Mouse (Mus musculus) heart, embryonic 10.5 days (tissue): Measurements from ENCODE around the gene Lysmd3. TPM values are rescaled to one million over a fixed set of nuclear protein-coding genes. Genes with fewer than 3 reads are reported as not detected.

Experiments used
- DNase-seq: peaks from one replicate; pipeline ENCODE4 v3.0.0-alpha.2; 2017; ENCODE audit warnings: low spot score
- H3K27ac ChIP-seq: fragments of 300-500 bp; sonication (generic); 2 replicates; pipeline ENCODE4 v1.5.1; 2016; ENCODE audit warnings: mild to moderate bottlenecking
- H3K27me3 ChIP-seq: fragments of 300-500 bp; sonication (generic); 2 replicates; pipeline ENCODE4 v1.6.1; 2016; ENCODE audit warnings: mild to moderate bottlenecking; ENCODE audit not compliant: poor library complexity, insufficient read depth, severe bottlenecking
- H3K36me3 ChIP-seq: fragments of 300-500 bp; sonication (generic); 2 replicates; pipeline ENCODE4 v1.6.1; 2016; ENCODE audit warnings: mild to moderate bottlenecking, moderate library complexity
- H3K4me1 ChIP-seq: fragments of 300-500 bp; sonication (generic); 2 replicates; pipeline ENCODE4 v1.6.1; 2016; ENCODE audit warnings: mild to moderate bottlenecking
- H3K4me3 ChIP-seq: fragments of 300-500 bp; sonication (generic); 2 replicates; pipeline ENCODE4 v1.5.1; 2016; ENCODE audit warnings: mild to moderate bottlenecking, moderate library complexity
- H3K9me3 ChIP-seq: fragments of 300-500 bp; sonication (generic); 2 replicates; pipeline ENCODE4 v1.6.1; 2016; ENCODE audit warnings: mild to moderate bottlenecking, moderate library complexity
- WGBS: fragments of 180-500 bp; shearing (Covaris S2); methylation state at CpG from one replicate; pipeline ENCODE4 v1.1.7; 2016; 5-methylcytosine and 5-hydroxymethylcytosine counted together
- polyA plus RNA-seq: library from polyadenylated mRNA; unstranded; fragments of >200 nt; fragmentation: Nextera tagmentation; extraction: Ambion mirVana; gene quantifications from 2 replicates; pipeline ENCODE4 v1.2.1, GENCODE M21; 2016

Gene Lysmd3
- polyA plus RNA-seq, 1 experiment from 2014 or later = 27.0 TPM

DNA sequence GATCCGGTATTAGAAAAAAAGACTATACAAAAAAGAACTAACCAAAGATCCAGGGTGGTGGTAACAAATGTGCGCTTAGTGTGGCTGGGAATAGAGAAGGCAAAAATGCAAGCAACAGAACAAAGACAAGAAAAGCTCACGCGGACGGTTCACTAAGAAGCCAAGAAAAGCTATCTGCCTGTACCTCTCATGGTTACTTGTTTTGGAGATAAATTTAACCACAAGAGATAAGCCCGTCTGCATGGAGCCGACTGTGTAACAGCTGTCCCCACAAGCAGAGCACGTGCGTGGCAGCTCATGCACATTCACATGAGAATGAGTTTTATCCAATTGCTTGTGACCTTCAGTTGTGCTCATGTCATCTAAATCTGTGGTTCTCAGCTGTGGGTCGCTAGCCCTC, 33.0 kb downstream of the Lysmd3 start:
- 34% methylated on average over 10 of the region's 10 CpGs for WGBS
- peaks cover 19% of the 10 kb centered on the region for H3K36me3 ChIP-seq
- peak overlapping the region; percentile 72 for H3K27ac ChIP-seq
- H3K9me3 ChIP-seq = no peaks in the 10 kb centered on the region
- peaks cover 17% of the 10 kb centered on the region for H3K4me1 ChIP-seq
- H3K4me3 ChIP-seq = no peak overlapping the region; the same call in 1 of the 2 replicates
- peak; percentile 77 for DNase-seq
- no peaks in the 10 kb centered on the region for H3K27me3 ChIP-seq

DNA sequence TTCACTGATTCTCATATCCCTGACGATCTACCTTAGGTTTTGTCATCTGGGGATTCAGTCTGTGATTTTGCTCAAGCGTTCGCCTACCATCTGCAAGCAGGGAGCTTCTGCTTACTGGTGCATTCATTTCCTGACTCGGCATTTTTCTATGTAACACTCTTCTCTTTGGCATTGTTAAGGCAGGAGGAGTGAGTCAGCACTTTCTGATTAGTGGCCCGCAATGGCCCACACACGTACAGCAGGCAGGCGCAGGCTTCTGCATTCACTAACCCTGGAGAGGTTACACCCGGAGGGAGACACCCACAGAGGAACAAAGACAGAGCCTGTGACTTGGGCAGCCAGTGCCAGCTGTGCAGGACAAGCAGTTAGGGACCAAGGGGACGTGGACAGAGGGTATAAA, 34.1 kb downstream of the Lysmd3 start:
- WGBS = 52% methylated on average over 9 of the region's 9 CpGs
- Histone ChIP-seq H3K27me3 (no peaks in the 10 kb centered on the region), H3K4me3 (no peak overlapping the region), H3K4me1 (peaks cover 17% of the 10 kb centered on the region), H3K36me3 (peaks cover 15% of the 10 kb centered on the region), H3K9me3 (no peaks in the 10 kb centered on the region), H3K27ac (peak overlapping the region; percentile 60)
- DNase-seq = peak; percentile 81

DNA sequence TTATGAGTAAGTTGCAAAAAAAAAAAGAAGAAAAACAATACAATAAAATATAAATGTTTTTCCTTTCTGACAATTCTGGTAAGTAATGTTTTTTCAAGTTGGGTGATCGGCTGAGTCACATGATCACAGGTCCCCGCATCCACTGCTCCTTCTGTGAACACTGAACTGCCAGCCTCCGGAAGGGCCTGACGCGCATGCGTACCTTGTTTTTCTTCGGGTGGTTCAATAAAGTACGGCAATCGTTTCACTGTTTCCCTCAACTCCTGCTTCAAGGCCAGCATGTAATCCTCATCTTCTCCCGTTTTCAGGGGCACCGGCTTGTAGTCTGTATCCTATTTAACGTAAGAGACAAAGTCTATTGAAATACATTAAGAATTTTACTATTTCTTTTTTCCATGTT, 37.0 kb downstream of the Lysmd3 start:
- Histone ChIP-seq H3K27ac (no peak overlapping the region), H3K27me3 (no peaks in the 10 kb centered on the region), H3K4me3 (no peak overlapping the region), H3K36me3 (peaks cover 30% of the 10 kb centered on the region), H3K9me3 (no peaks in the 10 kb centered on the region), H3K4me1 (peaks cover 17% of the 10 kb centered on the region)
- no peak for DNase-seq
- 92% methylated on average over 12 of the region's 12 CpGs for WGBS

DNA sequence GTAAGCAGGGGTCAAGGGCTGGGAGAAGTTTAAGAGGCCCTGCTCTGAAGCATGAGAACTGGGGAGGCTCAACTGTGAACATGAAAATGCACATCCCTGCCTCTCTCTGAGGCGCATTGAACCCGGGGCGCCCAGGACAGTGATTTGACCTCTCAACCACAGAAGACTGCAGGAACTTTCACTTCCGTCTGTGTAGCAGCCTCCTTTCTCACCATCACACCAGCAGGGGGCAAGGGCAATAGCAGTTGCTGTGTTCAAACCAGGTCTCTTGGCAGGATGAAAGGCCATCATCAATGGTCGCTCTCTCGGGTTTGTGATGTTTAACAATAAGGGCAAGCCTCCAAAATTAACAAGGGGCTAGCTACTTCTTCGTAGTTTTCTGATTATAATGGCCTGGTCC, 45.7 kb downstream of the Lysmd3 start:
- WGBS = 79% methylated on average over 7 of the region's 7 CpGs
- DNase-seq = no peak
- Histone ChIP-seq H3K4me3 (no peak overlapping the region), H3K27me3 (no peaks in the 10 kb centered on the region), H3K9me3 (no peaks in the 10 kb centered on the region), H3K4me1 (peaks cover 4% of the 10 kb centered on the region), H3K36me3 (peaks cover 14% of the 10 kb centered on the region; the same call in 1 of the 2 replicates), H3K27ac (no peak overlapping the region)

DNA sequence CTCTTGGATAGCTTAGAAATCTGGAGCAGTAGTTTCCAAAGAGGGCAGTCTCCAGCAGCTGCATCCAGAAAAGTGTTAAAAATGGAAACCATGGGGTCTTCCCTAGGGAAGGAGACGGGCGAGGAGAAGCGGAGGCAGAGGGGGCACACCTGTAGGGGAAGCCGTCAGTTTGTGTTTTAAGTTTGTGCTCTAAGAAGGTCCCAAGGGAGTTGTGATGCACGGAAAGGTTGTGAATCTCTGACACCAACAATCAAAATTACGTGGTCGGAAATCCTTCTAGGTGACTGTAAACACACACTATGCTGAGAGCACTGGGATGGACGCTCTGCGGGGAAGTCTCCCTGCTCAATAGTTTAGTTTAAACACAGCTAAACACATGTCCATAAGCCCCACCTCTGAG, 46.2 kb downstream of the Lysmd3 start:
- 88% methylated on average over 9 of the region's 9 CpGs for WGBS
- Histone ChIP-seq H3K4me3 (no peak overlapping the region), H3K9me3 (no peaks in the 10 kb centered on the region), H3K36me3 (0 out of 2 replicates have a peak, but pooled peaks cover 10% of the 10 kb centered on the region), H3K4me1 (peaks cover 7% of the 10 kb centered on the region), H3K27me3 (no peaks in the 10 kb centered on the region), H3K27ac (no peak overlapping the region)
- no peak for DNase-seq

DNA sequence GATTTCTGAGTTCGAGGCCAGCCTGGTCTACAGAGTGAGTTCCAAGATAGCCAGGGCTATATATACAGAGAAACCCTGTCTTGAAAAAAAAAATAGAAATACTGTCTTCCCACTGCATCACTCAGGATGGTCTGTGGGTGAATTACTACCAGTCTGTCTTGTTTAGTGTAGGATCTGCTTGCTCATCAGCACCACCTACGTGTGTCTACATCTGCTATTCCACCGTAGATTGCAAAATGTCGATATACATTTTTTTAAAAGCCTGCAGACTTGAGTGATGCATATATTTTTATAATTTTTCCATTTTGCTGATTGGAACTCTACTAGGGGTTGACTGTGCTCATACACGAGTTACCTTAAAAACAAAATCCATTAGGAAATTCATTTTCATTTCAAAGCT, 48.8 kb downstream of the Lysmd3 start:
- no peak for DNase-seq
- H3K9me3 ChIP-seq = no peaks in the 10 kb centered on the region
- 90% methylated on average over 5 of the region's 5 CpGs for WGBS
- no peak overlapping the region for H3K27ac ChIP-seq
- no peaks in the 10 kb centered on the region for H3K27me3 ChIP-seq
- no peak overlapping the region for H3K4me3 ChIP-seq
- H3K4me1 ChIP-seq = peaks cover 17% of the 10 kb centered on the region; the same call in 1 of the 2 replicates
- 0 out of 2 replicates have a peak, but pooled peaks cover 6% of the 10 kb centered on the region for H3K36me3 ChIP-seq

DNA sequence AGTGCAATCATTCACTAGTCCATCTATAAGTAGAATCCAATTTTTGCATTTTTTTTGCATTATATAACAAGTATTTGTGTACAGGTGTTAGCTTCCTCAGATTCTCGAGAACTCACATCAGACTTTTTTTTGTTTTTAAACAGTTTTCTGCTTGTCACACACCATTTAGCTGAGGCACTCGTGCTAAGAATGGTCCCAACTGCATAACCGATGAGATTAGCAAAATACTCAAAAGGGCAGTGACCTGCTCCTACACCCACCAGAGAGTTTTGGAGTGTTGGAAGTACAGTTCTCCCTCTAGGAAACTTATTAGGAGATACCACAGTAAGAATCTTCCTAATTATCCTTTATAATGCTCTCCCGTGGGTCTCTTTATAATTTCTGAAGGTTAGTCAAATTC, 52.3 kb downstream of the Lysmd3 start:
- peak overlapping the region; percentile 90 for H3K27ac ChIP-seq
- WGBS = 30% methylated on average over 4 of the region's 4 CpGs
- H3K36me3 ChIP-seq = no peaks in the 10 kb centered on the region
- peaks cover 30% of the 10 kb centered on the region; the same call in 1 of the 2 replicates for H3K4me1 ChIP-seq
- H3K4me3 ChIP-seq = peak overlapping the region; percentile 84
- H3K27me3 ChIP-seq = no peaks in the 10 kb centered on the region
- no peak for DNase-seq
- H3K9me3 ChIP-seq = no peaks in the 10 kb centered on the region

DNA sequence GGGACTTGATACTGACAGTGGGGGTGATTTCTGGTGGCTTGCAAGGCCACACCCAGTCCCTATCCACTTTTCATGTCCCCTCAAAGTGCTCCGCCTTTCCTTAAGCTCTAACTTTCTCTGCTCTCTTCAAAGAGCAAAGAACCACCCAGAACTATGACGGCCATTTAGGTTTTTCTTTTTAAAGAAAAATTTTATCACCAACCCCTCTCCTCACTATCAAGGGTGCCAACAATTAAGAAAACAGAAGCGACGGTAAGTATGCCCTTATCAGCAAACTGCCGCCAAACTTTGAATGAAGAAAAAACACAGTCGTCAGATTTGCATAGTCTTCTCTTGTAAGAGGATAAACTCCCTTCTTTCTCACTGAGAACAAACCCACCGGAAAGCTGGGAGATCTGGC, 52.8 kb downstream of the Lysmd3 start:
- Histone ChIP-seq H3K27me3 (no peaks in the 10 kb centered on the region), H3K4me3 (peak overlapping the region; percentile 84), H3K4me1 (peaks cover 30% of the 10 kb centered on the region; the same call in 1 of the 2 replicates), H3K9me3 (no peaks in the 10 kb centered on the region), H3K36me3 (no peaks in the 10 kb centered on the region), H3K27ac (peak overlapping the region; percentile 90)
- WGBS = under 1% methylated on average over 7 of the region's 7 CpGs
- DNase-seq = no peak

DNA sequence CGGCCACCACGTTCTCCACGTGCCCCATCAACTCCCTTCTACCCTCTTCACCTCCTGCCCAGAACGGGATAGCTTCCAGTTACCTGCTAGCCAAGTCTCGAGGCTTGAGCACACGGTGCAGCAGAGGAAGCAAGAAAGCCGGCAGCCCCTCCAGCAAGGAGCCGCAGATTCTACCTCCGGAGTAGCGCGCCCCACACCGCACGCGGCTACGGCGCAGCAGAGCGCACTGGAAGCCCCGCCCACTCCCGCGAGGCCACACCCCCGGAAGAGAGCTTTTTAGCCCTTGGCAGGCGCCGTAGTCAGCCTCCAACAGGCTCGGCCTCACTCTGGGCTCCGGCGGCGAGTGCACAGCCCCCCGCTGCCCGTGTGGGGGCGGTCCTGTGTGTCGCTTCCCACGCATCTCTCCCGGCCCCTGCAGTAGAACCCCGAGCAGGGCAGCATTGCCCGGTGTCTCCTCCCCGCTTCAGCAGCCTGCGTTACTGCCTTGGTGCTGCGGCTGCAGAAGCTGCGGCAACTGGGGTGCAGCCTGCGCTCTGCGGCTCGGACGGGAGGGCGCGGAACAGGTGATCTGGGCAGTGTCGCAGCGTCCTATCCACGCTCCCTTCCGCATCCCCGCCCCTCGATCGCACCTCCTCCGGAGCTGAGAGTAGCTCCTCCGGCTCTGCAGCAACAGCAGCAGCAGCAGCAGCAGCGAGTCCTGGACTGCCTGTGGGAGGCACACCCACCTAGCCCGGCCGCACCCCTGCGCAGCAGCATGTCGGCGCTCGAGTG, 53.5 kb downstream of the Lysmd3 start, which contains the start of the genes Polr3g and Mblac2:
Gene Polr3g, minus strand, starts transcription at position 239 of the 771 bp plus-strand sequence.
Gene Mblac2, plus strand, starts transcription at position 567 of the 771 bp plus-strand sequence.
- WGBS = under 1% methylated on average over 61 of the region's 61 CpGs
- Histone ChIP-seq H3K4me3 (peak within 1 kb of the TSS; percentile 84), H3K36me3 (no peaks in the 10 kb centered on the region), H3K27ac (peak within 1 kb of the TSS; percentile 90), H3K27me3 (no peaks in the 10 kb centered on the region), H3K4me1 (peaks cover 30% of the 10 kb centered on the region; the same call in 1 of the 2 replicates), H3K9me3 (no peaks in the 10 kb centered on the region)
- DNase-seq = peak; percentile 96

DNA sequence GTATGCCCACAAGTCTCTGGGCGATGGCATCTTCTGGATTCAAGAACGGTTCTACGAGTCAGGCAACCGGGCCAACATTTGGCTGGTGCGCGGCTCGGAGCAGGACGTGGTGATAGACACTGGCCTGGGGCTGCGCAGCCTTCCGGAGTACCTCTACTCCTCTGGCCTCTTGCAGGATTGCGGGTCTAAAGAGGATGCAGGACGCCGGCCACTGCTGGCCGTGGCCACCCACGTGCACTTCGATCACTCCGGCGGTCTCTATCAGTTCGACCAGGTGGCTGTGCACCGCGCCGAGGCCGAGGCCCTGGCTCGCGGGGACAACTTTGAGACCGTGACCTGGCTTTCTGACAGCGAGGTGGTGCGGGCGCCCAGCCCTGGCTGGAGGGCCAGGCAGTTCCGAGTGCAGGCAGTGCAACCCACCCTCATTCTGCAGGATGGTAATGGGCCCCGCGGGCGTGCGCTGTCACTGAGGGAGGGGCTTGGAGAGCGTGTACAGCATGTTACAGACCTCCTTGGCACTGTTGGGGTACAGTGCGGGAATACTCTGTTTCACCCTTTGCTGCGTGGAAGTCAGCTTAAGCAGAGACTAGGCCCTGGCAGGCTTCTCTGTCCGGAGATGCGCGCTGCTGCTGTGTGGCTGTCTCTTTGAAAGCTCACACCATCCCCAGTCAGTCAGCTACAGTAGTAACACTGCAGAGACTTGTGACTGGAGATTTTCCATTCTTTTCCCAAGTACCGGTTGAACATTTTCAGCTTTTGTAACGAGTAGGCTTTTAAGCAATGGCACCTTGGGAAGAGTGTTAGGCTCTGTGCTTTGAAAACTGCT, 54.3 kb downstream of the Lysmd3 start:
- Histone ChIP-seq H3K4me1 (peaks cover 30% of the 10 kb centered on the region; the same call in 1 of the 2 replicates), H3K4me3 (peak overlapping the region; percentile 84), H3K27ac (peak overlapping the region; percentile 90), H3K27me3 (no peaks in the 10 kb centered on the region), H3K9me3 (no peaks in the 10 kb centered on the region), H3K36me3 (no peaks in the 10 kb centered on the region)
- DNase-seq = no peak
- under 1% methylated on average over 42 of the region's 42 CpGs for WGBS

DNA sequence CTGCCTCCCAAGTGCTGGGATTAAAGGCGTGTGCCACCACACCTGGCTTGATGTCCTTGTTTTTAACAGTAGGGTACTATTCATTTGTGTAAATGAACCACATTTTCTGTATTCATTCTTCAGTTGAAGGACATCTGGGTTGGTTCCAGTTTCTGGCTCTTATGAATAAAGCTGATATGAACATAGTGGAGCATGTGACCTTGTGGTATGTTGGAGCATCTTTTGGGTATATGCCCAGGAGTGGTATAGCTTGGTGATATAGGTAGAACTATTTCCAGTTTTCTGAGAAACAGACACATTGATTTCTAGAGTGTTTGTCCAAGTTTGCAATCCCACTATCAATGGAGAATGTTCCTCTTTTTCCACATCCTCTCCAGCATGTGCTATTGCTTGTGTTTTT, 56.4 kb downstream of the Lysmd3 start:
- 90% methylated on average over 1 of the region's 1 CpGs for WGBS
- no peaks in the 10 kb centered on the region for H3K27me3 ChIP-seq
- H3K36me3 ChIP-seq = no peaks in the 10 kb centered on the region
- no peak for DNase-seq
- no peak overlapping the region for H3K27ac ChIP-seq
- peaks cover 24% of the 10 kb centered on the region; the same call in 1 of the 2 replicates for H3K4me1 ChIP-seq
- H3K9me3 ChIP-seq = no peaks in the 10 kb centered on the region
- H3K4me3 ChIP-seq = no peak overlapping the region
